Mouse (Mus musculus): ENCODE measurements around the gene Tsen34. TPM values are rescaled to one million over a fixed set of nuclear protein-coding genes. Genes with fewer than 3 reads are reported as not detected.

The Tsen34 gene
- 10 to 100 TPM; 37.3 to 40.6 TPM for total RNA-seq (2021)
- long read RNA-seq, experiment 1, transcript Tsen34-204 (5 exons, 1,779 nt) = major isoform, 26 of 68 reads
- long read RNA-seq, experiment 1, transcript Tsen34-202 (4 exons, 1,319 nt) = minor isoform, 24 of 68 reads
- long read RNA-seq, experiment 1, partial matches to known transcripts = 1 of 68 reads
- long read RNA-seq, experiment 1, other reads (novel, unspliced or antisense) = 17 of 68 reads
- long read RNA-seq, experiment 2, transcript Tsen34-202 (4 exons, 1,319 nt) = minor isoform, 22 of 71 reads
- long read RNA-seq, experiment 2, transcript Tsen34-204 (5 exons, 1,779 nt) = major isoform, 34 of 71 reads
- long read RNA-seq, experiment 2, partial matches to known transcripts = 2 of 71 reads
- long read RNA-seq, experiment 2, other reads (novel, unspliced or antisense) = 12 of 71 reads

DNA sequence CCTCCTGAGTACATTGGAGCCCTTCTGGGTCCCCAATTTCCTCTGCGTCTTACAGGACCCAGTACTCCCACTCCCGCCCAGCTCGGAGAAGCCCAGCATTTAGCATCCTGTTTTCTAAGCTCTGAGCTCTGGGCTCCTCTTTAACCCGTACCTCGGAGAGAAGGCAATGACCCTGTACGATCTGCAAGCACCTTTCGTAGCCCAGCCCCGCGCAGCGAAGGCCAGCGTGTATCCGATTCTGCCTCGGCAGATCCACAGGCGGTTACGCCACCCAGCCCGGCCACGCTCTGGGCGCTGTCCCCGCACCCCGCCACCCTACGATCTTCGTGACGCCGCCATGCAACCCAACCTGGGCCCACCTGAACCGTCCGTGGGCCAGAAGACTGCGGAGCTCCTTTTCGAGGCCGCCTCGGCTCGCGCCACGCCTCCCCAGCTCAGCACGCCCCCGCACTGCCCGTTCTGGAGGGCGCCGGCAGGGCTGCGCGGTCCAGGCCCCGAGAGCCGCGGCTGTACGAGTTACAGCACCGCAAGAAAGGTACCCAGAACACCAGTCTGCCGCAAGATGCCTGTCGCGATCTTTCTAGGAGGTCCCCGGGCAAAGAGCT is at the start of gene Tsen34:
Tsen34 (plus strand) TSS at position 482 of the 605 bp plus-strand sequence.
- intact Hi-C loops (cut with DNase I; ENCODE audit: low total_unique reads) = no loop called here
- DNase-seq = no peak

DNA sequence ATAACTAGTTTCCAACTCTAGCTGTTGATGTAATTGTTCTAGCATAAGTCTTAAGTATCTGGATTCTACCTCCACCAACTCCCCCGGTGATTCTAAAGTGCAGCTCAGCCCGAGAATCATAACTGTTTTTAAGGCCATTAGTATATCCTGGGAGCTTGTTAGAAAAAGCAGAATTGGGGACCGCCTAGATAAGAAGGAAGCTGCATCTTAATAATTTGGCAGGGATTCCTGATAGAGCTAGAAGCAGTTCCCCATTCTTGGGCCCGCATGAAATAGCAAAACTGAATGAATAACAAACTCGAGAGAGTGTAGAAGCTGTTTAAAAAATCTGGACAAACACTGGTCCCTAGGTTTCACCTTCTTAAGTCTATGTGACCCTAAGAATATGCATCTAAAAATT is 49.3 kb upstream of the Tsen34 start:
- intact Hi-C loops (cut with DNase I; ENCODE audit: low total_unique reads) = no loop called here
- no peak for DNase-seq

DNA sequence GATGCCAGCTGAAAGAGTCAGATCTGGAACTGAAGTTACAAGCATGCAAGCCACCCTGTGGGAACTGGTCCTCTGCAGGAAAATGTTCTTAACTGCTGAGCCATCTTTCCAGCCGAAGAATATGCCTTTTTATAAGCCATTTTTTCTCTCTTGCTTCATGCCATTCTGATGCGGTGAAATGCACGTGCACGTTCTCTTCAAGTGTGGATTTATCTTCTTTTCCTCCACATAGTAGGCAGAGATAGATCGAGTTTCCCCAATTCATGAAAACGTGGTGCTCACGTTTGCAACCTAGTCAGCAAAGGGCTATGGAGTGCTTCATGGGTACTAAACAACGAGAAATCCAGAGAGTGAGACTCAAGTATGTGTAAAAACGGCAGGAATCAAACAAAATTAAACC is 48.8 kb upstream of the Tsen34 start:
- intact Hi-C loops (cut with DNase I; ENCODE audit: low total_unique reads) = no loop called here
- DNase-seq = no peak

DNA sequence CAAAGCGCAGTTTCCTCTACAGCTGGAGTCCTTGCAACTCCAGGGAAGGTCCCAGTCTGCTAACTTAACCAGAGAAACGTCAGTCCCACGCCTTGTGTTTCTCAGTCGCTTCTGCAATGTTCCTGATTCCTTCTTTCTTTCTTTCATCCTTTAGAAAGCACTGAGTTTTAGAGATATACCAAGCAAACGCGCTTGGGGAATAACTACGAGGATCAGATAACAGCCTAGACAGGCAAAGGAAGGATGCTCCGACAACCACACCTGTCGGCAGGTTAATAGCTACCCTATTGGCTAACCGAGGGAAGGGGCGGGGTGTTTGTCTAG is 48.4 kb upstream of the Tsen34 start:
- peak; percentile 81 for DNase-seq
- intact Hi-C loops (cut with DNase I; ENCODE audit: low total_unique reads) = no loop called here

DNA sequence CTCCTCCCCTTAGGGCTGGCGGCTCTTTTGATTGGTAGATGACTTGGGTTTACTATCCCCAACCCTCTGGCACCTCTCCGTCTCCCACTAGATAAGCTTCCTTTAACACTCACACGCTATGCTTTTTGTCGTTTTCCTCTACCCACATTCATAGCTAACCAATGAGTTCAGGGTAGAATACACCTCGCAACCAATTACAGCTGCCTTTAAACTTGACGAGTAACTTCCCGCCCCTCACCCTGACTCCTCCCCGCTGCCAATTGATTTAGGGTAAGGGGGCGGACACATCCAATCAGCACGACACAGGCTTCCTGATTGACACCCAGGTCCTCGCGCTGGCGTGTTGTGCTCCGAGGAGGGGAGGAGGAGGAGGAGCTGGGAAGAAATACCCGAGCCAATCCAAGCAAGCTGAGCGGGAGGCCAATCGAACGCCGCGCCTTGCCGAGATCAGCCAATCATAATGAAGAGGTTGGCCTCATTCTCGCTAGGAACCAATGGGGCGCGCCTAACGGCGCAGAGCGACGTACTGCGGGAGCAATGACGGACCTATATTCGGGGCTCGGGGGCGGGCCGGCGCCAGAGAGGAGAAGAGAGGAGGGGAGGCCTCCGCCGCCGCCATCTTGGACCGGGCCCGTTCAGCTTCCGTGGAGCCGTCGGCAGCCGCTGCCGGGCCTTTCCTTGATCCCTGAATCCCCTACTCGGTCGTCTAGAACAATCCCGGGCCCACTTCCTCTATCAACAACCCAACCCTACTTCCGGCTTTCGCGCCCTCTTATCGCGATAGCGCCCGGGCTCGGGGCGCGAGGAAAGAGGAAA is 47.8 kb upstream of the Tsen34 start, which contains the start of gene Cnot3:
Cnot3 (plus strand) TSS at position 597 of the 816 bp plus-strand sequence.
- intact Hi-C loops (cut with DNase I; ENCODE audit: low total_unique reads) = no loop called here
- DNase-seq = peak; percentile 97

DNA sequence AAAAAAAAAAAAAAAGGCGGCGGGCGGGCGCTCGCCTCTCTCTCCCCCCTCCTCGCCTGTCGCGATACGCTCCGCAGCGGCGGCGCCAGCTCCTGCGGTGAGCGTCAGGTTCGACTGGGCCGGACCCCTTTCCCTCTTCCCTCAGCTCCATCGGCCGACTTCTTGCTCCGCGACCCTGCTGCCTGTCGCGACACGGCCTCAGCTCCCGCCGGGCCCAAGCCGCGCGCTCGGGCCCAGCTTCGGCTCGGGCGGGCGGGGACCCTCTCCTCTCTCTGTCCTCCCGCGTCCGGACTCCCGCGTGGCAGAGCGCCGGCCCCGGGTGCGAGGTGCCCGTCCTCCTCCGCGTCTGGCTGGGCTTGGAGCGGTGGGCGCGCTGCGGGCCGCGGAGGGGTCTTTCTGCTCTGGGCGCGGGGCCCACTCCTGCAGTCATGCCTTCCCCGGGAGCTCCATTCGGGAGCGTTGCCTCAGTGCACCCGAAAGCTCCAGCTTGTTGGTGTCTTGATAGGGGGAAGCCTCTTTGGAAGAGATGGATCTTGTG is 47.1 kb upstream of the Tsen34 start:
- intact Hi-C loops (cut with DNase I; ENCODE audit: low total_unique reads) = no loop called here
- DNase-seq = no peak

DNA sequence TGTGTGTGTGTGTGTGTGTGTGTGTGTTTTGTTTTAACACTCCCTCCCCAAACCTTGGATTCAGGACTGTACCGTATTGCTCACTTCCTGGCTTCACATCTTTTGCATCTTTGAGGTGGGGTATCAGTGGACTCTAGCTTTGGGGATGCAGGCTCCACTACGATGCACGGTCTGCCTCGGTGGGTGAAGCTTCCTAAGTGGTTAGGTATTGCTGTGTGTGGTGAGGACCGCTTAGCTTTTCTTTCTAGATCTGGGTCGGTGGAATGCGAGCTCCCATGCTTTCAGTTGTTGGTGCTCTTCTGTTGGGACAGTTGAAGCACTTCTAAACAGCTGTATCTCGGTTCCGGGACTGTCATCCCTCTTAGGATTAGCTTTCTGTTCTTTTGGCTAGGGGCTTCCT is 46.5 kb upstream of the Tsen34 start:
- no peak for DNase-seq
- intact Hi-C loops (cut with DNase I; ENCODE audit: low total_unique reads) = no loop called here

DNA sequence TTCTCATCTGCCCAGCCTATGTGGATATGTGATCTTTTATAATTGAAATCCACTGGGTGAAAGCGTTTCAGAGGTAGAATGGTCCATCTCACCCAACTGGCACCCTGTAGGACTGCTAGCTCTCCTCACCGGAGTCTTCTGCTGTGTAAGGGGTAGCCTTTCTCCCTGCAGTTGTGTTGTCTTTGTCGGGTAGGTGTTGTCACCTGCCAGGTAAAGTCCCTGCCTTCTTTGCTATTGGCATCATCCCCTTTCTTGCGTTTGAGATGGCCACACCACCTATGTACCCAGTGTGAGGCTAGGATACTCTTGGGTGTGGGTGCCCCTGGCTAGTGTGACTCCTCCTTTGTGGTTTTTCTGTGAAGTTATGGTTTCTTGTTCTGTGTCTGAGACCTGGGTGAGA is 46.0 kb upstream of the Tsen34 start:
- no peak for DNase-seq
- intact Hi-C loops (cut with DNase I; ENCODE audit: low total_unique reads) = no loop called here

DNA sequence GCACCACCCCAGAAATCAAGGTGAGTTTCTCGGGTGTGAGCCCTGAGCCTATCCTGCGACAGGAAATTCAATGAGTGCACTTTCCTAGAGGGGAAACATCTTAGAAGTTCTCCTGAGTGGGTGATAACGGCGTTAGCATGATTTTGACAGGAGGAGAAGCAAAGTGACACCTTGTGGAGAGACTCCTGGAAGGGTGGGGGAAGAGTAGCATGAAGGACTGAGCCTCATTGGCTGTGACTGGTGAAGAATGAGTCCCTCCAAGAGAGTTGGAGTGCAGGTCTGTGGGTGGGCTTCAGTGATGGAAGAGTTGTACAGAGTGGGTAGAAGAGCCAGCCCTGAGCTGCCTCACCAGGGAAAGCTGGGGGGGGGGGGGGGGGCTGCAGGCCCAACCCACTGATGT is 35.7 kb upstream of the Tsen34 start:
- intact Hi-C loops (cut with DNase I; ENCODE audit: low total_unique reads) = no loop called here
- no peak for DNase-seq

DNA sequence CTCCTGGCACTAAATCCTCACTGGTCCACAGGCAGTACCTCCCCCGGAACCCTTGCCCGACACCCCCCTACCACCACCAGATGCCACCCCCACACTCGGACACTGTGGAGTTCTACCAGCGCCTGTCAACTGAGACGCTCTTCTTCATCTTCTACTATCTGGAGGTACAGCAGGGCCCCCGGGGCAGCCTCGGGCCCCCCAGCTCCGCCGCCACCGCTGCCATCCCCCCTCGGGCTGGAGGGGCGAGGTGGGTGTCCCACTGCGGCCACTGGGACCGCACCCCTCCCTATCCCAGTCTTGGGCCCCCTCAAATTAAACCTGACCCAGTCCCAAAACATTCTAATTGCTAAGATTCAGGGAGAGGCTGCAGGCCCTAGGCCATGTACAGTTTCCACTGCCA is 34.1 kb upstream of the Tsen34 start:
- no peak for DNase-seq
- intact Hi-C loops (cut with DNase I; ENCODE audit: low total_unique reads) = no loop called here

DNA sequence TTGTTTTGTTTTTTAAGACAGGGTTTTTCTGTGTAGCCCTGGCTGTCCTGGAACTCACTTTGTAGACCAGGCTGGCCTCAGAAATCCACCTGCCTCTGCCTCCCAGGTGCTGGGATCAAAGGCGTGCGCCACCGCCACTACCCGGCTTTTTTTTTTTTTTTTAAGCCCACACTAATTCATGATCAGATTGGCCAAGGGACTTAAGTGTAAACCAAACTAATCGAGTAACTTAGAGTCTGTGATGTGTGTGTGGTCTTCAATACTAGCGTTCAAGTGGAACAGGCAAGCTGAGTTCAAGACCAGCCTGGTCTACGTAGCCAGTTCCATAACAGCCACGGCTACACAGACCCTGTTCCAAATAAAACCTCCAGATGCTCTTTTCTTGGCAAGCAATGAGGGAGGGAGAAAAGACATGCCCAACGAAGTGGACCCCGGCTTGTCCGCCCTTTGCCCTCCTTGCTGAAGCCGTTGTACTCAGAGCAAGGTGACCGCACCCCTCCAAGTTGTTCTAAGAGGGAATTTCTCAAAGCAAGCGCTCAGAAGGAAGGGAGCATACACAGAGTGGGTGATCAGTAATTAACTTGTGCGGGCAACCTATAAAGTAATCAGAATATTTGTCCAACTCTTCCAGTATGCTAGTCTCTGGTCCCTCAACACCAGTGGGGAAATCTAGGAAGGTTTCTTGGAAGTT is 28.0 kb upstream of the Tsen34 start:
- intact Hi-C loops (cut with DNase I; ENCODE audit: low total_unique reads) = no loop called here
- no peak for DNase-seq

DNA sequence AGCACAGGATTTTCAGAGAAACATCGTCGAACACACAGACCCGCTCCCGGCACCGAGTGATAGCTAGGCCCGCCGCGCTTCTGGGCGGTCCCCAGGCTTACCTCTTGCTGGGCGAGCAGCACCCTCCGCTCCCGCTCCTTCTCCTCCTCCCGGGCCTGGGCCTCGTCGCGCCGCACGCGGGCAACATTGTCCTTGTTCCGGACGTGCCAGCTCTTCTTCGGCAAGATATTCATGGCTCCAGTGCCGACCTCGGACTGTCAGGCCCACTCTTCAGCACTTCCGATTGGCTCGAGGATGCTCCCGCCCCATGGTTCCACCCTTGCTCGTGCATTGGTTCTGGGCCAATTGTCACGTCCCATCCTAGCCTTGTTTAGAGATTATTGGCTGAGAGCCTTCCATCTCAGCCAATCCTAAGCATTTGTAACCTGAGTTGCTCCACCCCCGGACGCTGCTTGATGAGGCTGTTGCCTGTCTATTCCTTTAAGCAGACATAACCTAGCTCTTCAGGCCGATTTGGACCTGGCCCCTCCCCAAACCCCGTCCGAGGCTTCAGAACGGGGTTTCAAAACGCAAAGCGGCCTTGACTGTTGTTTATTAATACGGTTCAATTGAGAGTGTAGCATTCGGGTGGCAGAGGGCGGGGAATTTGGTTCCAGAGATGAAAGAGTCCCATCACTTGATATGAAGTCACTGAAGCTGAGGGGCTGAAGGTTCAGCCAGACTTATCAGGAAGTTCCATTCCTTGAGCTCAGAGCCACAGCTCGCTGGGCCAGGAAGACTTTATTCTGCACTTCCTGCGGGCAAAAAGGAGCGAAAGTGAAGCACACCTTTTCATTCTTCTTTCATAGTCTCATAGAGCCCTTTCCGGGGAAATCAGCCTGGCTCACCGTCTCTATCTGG is 27.2 kb upstream of the Tsen34 start, which contains the start of gene Leng1:
Leng1 (minus strand) TSS at position 626 of the 900 bp plus-strand sequence.
- DNase-seq = peak; percentile 97
- intact Hi-C loops (cut with DNase I; ENCODE audit: low total_unique reads) = no loop called here

DNA sequence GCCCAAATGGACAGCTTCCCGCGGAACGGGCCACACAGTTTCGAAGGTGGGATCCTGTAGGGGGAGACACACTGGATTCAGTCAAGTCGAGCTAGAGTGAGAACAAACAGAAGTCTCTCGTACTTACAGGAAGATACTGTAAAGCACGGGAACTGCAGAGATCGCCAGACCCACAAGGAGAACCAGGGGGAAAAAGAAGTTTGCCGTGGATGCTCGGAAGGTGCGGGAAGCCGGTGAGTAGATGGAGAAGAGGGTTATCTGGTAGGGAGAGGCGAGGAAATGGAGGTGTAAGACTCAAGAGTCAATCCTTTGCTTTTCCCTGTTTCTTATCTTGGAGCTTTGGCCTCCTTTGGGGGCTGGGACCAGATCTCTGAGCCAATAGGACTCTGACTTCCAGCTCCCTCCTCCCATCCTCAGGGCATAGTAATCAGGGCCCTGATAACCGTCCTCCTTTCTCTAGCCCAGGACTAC is 25.7 kb upstream of the Tsen34 start:
- DNase-seq = no peak
- intact Hi-C loops (cut with DNase I; ENCODE audit: low total_unique reads) = no loop called here

DNA sequence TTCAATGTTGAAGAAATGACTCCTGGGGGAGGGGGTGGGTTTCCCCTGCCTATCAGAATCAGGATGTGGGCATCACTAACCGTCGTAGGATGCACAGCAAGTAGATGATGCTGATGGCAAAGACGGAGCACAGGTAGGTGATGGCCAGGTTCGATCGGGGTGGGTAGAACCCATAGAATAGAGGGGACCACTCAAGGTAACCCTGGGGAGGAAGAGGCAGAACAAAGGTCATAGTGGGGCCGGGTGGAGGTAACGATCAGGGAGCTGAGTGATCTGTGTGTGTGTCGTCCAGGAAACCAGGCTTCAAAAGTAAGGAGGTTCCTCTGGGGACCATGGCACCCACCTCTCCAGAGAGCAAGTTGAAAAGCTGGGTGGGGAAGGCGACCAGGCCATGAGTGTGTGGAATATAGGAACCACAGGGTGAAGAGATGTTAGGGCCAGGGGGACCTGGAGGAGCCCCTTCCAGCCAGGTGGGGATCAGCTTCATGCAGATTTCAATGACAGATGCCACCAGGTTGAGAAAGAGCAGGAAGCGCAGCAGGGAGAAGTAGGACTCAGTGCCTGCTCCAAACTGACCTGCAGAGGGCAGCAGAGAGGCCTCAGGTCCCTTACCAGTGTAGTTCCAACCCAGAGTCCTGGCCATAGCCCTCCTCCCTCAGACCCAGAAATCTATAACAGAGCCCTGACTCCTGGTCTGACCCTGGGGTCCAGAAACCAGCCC is 18.0 kb upstream of the Tsen34 start:
- DNase-seq = peak; percentile 83
- intact Hi-C loops (cut with DNase I; ENCODE audit: low total_unique reads) = no loop called here

DNA sequence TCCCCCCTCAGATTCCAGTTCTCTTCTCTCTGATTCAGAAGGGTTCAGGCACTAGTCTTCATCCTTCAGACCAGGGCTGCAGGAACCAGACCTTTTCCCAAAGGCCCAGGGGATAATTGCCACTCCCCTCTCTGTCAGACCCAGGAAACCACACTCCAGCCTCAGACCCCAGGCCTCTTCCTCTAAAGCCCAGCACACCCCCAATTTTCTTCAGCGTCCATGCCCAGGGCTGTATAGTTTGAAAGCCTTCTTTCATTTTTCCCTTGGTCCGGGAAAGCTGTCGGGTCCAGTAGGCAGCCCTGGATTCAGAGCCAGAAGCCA is 17.5 kb upstream of the Tsen34 start:
- DNase-seq = no peak
- intact Hi-C loops (cut with DNase I; ENCODE audit: low total_unique reads) = no loop called here

DNA sequence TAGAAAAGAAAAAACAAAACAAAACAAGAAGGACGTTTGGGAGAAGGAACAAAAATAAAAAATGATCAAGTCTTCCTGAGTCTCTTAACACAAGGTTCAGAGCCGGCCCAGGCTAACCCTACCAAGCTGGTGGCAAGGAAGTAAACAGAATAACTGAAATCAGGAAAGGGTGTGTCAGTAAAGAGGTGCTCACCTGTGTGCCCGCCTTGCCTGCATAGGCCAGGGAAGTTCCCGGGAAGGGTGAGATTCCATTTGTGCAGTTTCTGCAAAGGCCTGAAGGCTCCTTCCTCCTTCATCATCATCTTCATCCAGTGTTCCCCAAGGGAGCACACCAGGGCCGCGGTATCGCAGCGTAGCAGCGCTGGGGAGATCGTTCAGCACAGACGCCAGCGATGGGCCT is 16.3 kb upstream of the Tsen34 start:
- intact Hi-C loops (cut with DNase I; ENCODE audit: low total_unique reads) = no loop called here
- DNase-seq = no peak

DNA sequence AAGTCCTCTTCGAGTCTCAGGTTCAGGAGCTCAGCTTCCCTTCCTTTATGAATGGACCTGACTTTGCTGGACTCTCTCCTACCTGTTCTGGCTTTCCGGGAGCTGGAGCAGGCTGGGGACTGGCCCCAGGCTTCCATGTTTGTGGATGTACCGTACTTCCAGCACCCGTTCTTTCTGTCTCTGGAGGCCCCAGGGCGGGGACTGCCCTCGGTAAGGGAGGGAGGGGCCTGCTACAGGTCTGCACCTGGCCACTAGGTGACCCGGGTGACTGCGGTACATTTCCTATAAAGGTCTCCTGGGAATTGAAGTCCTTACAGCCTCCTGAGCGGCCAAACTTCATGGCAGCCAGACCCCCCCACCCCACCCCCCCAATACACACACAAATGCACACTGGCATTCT is 15.3 kb upstream of the Tsen34 start, which contains the start of gene Tmc4:
Tmc4 (minus strand) TSS at position 212 of the 400 bp plus-strand sequence.
- no peak for DNase-seq
- intact Hi-C loops (cut with DNase I; ENCODE audit: low total_unique reads) = no loop called here

Data from gastrocnemius, postnatal 14 days (tissue).